Mouse (Mus musculus): Measurements from ENCODE around the gene Zfp691.

The Zfp691 gene

GRCm38 (mm10) chr4:119120095-119120494 is 53.9 kb downstream of the Zfp691 start:
- no peak for DNase-seq

Data from cerebellum, adult 18-20 months (tissue).